Mouse (Mus musculus): ENCODE data around the gene Olfr354. TPM values are rescaled to one million over a fixed set of nuclear protein-coding genes. Genes with fewer than 3 reads are reported as not detected.

Gene Olfr354
- polyA plus RNA-seq (2016; fragmentation: Nextera tagmentation; extraction: Ambion mirVana): not detected in 2 replicates

- Histone ChIP-seq H3K9me3 (peaks cover 8% of the 10 kb centered on the region), H3K4me1 (no peaks in the 10 kb centered on the region)
Measured at GRCm38 (mm10) chr2:36905380-36905779, at the start of gene Olfr354. Olfr354 (plus strand) TSS chr2:36905680.

GRCm38 (mm10) chr2:36862560-36862959 lies 42.9 kb upstream of the Olfr354 start, which contains the start of gene Olfr351:
Olfr351 (minus strand) TSS chr2:36862660.
- no peaks in the 10 kb centered on the region for H3K4me1 ChIP-seq
- H3K36me3 ChIP-seq: no peaks in the 10 kb centered on the region
- H3K9me3 ChIP-seq: peaks cover 4% of the 10 kb centered on the region; the same call in 1 of the 2 replicates
- 75% methylated on average over 1 of the region's 1 CpGs for WGBS
- DNase-seq (ENCODE audit: low spot score): no peak
- H3K4me3 ChIP-seq: no peak within 1 kb of the TSS
- H3K27ac ChIP-seq: no peak within 1 kb of the TSS
- H3K27me3 ChIP-seq (ENCODE audit: insufficient read depth, poor library complexity, severe bottlenecking): no peaks in the 10 kb centered on the region

More at GRCm38 (mm10) chr2:36905380-36905779, at the start of gene Olfr354:
- H3K27ac ChIP-seq: no peak within 1 kb of the TSS
- H3K27me3 ChIP-seq (ENCODE audit: insufficient read depth, poor library complexity, severe bottlenecking): no peaks in the 10 kb centered on the region
- no peaks in the 10 kb centered on the region for H3K36me3 ChIP-seq
- DNase-seq (ENCODE audit: low spot score): no peak
- H3K4me3 ChIP-seq: no peak within 1 kb of the TSS

GRCm38 (mm10) chr2:36868160-36868559 lies 37.3 kb upstream of the Olfr354 start, which contains the start of gene Olfr352:
Olfr352 (plus strand) TSS chr2:36868460.
- H3K4me1 ChIP-seq: no peaks in the 10 kb centered on the region
- no peak for DNase-seq (ENCODE audit: low spot score)
- H3K9me3 ChIP-seq: peaks cover 10% of the 10 kb centered on the region; the same call in 1 of the 2 replicates
- no peaks in the 10 kb centered on the region for H3K27me3 ChIP-seq (ENCODE audit: insufficient read depth, poor library complexity, severe bottlenecking)
- no peak within 1 kb of the TSS for H3K27ac ChIP-seq
- WGBS: 75% methylated on average over 1 of the region's 1 CpGs
- H3K4me3 ChIP-seq: no peak within 1 kb of the TSS
- H3K36me3 ChIP-seq: no peaks in the 10 kb centered on the region

GRCm38 (mm10) chr2:36892836-36893235 lies 12.6 kb upstream of the Olfr354 start, which contains the start of gene Olfr353:
Olfr353 (minus strand) TSS chr2:36892936.
- Histone ChIP-seq H3K36me3 (no peaks in the 10 kb centered on the region), H3K4me3 (no peak within 1 kb of the TSS), H3K4me1 (no peaks in the 10 kb centered on the region), H3K27me3 (ENCODE audit: insufficient read depth, poor library complexity, severe bottlenecking) (no peaks in the 10 kb centered on the region), H3K27ac (no peak within 1 kb of the TSS), H3K9me3 (0 out of 2 replicates have a peak, but pooled peaks cover 8% of the 10 kb centered on the region)
- no peak for DNase-seq (ENCODE audit: low spot score)

GRCm38 (mm10) chr2:36897114-36897513 lies 8.4 kb upstream of the Olfr354 start:
- no peaks in the 10 kb centered on the region for H3K36me3 ChIP-seq
- no peak overlapping the region for H3K4me3 ChIP-seq
- H3K27me3 ChIP-seq (ENCODE audit: insufficient read depth, poor library complexity, severe bottlenecking): no peaks in the 10 kb centered on the region
- DNase-seq (ENCODE audit: low spot score): no peak
- no peak overlapping the region for H3K27ac ChIP-seq
- H3K9me3 ChIP-seq: peaks cover 17% of the 10 kb centered on the region; the same call in 1 of the 2 replicates
- no peaks in the 10 kb centered on the region for H3K4me1 ChIP-seq

- no peak for DNase-seq (ENCODE audit: low spot score)
- peaks cover 6% of the 10 kb centered on the region; the same call in 1 of the 2 replicates for H3K9me3 ChIP-seq
- H3K4me3 ChIP-seq: no peak within 1 kb of the TSS
- H3K4me1 ChIP-seq: no peaks in the 10 kb centered on the region
- no peaks in the 10 kb centered on the region for H3K36me3 ChIP-seq
- H3K27me3 ChIP-seq (ENCODE audit: insufficient read depth, poor library complexity, severe bottlenecking): no peaks in the 10 kb centered on the region
- no peak within 1 kb of the TSS for H3K27ac ChIP-seq
Measured at GRCm38 (mm10) chr2:36928797-36929196, 23.3 kb downstream of the Olfr354 start, which contains the start of gene Olfr355. Olfr355 (minus strand) TSS chr2:36928897.

GRCm38 (mm10) chr2:36936821-36937220 lies 31.3 kb downstream of the Olfr354 start, which contains the start of gene Olfr356:
Olfr356 (plus strand) TSS chr2:36937121.
- H3K4me3 ChIP-seq: no peak within 1 kb of the TSS
- WGBS: 73% methylated on average over 2 of the region's 2 CpGs
- H3K27me3 ChIP-seq (ENCODE audit: insufficient read depth, poor library complexity, severe bottlenecking): no peaks in the 10 kb centered on the region
- H3K27ac ChIP-seq: no peak within 1 kb of the TSS
- H3K4me1 ChIP-seq: no peaks in the 10 kb centered on the region
- H3K36me3 ChIP-seq: no peaks in the 10 kb centered on the region
- no peak for DNase-seq (ENCODE audit: low spot score)
- H3K9me3 ChIP-seq: peaks cover 4% of the 10 kb centered on the region

Other genes with a start within 250 kb of the Olfr354 start
- gene Olfr346, start 219.9 kb upstream of the Olfr354 start, polyA plus RNA-seq (2016; fragmentation: Nextera tagmentation; extraction: Ambion mirVana): not detected in 2 replicates
- not detected in 2 replicates for gene Olfr347, start 173.8 kb upstream of the Olfr354 start, polyA plus RNA-seq (2016; fragmentation: Nextera tagmentation; extraction: Ambion mirVana)
- gene Olfr348, start 121.4 kb upstream of the Olfr354 start, polyA plus RNA-seq (2016; fragmentation: Nextera tagmentation; extraction: Ambion mirVana): not detected in 2 replicates
- gene Olfr50, start 115.1 kb upstream of the Olfr354 start, polyA plus RNA-seq (2016; fragmentation: Nextera tagmentation; extraction: Ambion mirVana): not detected in 2 replicates
- not detected in 2 replicates for gene Olfr3, start 88.6 kb upstream of the Olfr354 start, polyA plus RNA-seq (2016; fragmentation: Nextera tagmentation; extraction: Ambion mirVana)
- not detected in 2 replicates for gene Olfr350, start 59.4 kb upstream of the Olfr354 start, polyA plus RNA-seq (2016; fragmentation: Nextera tagmentation; extraction: Ambion mirVana)
- gene Olfr351, start 43.0 kb upstream of the Olfr354 start, polyA plus RNA-seq (2016; fragmentation: Nextera tagmentation; extraction: Ambion mirVana): not detected in 2 replicates
- gene Olfr352, start 37.2 kb upstream of the Olfr354 start, polyA plus RNA-seq (2016; fragmentation: Nextera tagmentation; extraction: Ambion mirVana): not detected in 2 replicates
- not detected in 2 replicates for gene Olfr353, start 12.7 kb upstream of the Olfr354 start, polyA plus RNA-seq (2016; fragmentation: Nextera tagmentation; extraction: Ambion mirVana)
- gene Olfr355, start 23.2 kb downstream of the Olfr354 start, polyA plus RNA-seq (2016; fragmentation: Nextera tagmentation; extraction: Ambion mirVana): not detected in 2 replicates
- gene Olfr356, start 31.4 kb downstream of the Olfr354 start, polyA plus RNA-seq (2016; fragmentation: Nextera tagmentation; extraction: Ambion mirVana): not detected in 2 replicates
- not detected in 2 replicates for gene Olfr357, start 88.1 kb downstream of the Olfr354 start, polyA plus RNA-seq (2016; fragmentation: Nextera tagmentation; extraction: Ambion mirVana)
- not detected in 2 replicates for gene Olfr358, start 103.7 kb downstream of the Olfr354 start, polyA plus RNA-seq (2016; fragmentation: Nextera tagmentation; extraction: Ambion mirVana)
- not detected in 2 replicates for gene Olfr360, start 160.1 kb downstream of the Olfr354 start, polyA plus RNA-seq (2016; fragmentation: Nextera tagmentation; extraction: Ambion mirVana)
- gene Olfr361, start 183.6 kb downstream of the Olfr354 start, polyA plus RNA-seq (2016; fragmentation: Nextera tagmentation; extraction: Ambion mirVana): not detected in 2 replicates
- gene Olfr362, start 212.2 kb downstream of the Olfr354 start, polyA plus RNA-seq (2016; fragmentation: Nextera tagmentation; extraction: Ambion mirVana): not detected in 2 replicates
- gene Olfr364-ps1, start 233.6 kb downstream of the Olfr354 start, polyA plus RNA-seq (2016; fragmentation: Nextera tagmentation; extraction: Ambion mirVana): not detected in 2 replicates

Measured in heart, embryonic 10.5 days (tissue).